Mouse (Mus musculus): Measurements from ENCODE around the gene Lpin1. TPM values are rescaled to one million over a fixed set of nuclear protein-coding genes. Genes with fewer than 3 reads are reported as not detected.

The Lpin1 gene
- polyA plus RNA-seq, 1 experiment from 2014 or later, result 14.3 TPM

DNA sequence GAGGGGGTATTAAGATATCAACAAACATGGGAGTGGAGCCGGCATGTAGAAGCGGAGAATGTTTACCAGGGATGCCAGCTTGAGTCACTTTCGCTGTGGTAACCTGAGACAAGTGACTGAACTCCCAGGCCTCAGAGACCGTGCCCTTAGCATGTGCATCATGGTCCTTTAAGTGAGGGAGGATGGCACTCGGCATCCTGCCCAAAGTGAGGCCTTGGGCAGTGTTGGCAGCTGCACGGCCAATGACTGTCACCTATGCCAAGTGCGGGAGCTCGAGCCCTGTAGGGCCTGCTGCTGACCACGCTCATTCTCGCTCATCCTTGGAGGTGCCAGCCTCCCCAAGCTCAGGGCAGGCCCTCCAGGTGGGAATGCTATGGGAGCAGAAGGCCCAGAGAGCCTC lies 48.1 kb downstream of the Lpin1 start:
- Histone ChIP-seq H3K4me1 (ENCODE audit: insufficient read depth) (no peaks in the 10 kb centered on the region), H3K27me3 (ENCODE audit: insufficient read depth, low read length) (no peaks in the 10 kb centered on the region), H3K4me2 (ENCODE audit: low read depth, low read length) (no peak overlapping the region), H3K9me3 (ENCODE audit: low read length) (no peaks in the 10 kb centered on the region), H3K4me3 (ENCODE audit: low read depth, low read length) (no peak overlapping the region), H3K9ac (replicated peaks) (0 out of 2 replicates have a peak overlapping the region, but pooled peaks have one; percentile 41), H3K27ac (ENCODE audit: low read depth) (no peak overlapping the region), H3K36me3 (replicated peaks; ENCODE audit: insufficient read depth, low read length) (peaks cover 80% of the 10 kb centered on the region)
- ATAC-seq, result peak; percentile 12
- no peak for DNase-seq
- TF ChIP-seq EP300 (IDR thresholded peaks at IDR 0.05; ENCODE audit: low read depth), result no peak
- TF ChIP-seq CTCF (IDR thresholded peaks at IDR 0.05; ENCODE audit: low read depth), result no peak
- WGBS (ENCODE audit: insufficient replicate concordance), result 87% methylated on average over 10 of the region's 10 CpGs

DNA sequence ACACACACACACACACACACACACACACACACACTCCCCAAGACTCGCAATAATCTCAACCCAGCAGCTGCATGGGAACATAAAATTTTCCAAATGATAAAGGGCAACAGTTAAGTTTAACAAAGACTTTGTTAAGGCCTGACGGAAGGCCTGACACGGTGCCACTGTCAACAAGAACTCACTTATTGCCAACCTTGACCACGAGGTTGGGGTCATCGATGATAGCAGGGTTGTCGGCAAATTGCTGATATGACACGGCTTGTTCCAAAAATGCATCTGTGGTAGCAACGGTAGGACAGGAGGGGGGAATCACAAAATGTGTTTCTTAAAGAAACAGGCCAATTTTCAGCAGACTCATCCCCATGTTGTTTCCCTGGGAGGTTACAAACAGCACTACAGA lies 48.6 kb downstream of the Lpin1 start:
- ATAC-seq (no peak), DNase-seq (no peak)
- Histone ChIP-seq H3K4me1 (ENCODE audit: insufficient read depth) (no peaks in the 10 kb centered on the region), H3K27ac (ENCODE audit: low read depth) (no peak overlapping the region), H3K4me2 (ENCODE audit: low read depth, low read length) (no peak overlapping the region), H3K9ac (replicated peaks) (no peak overlapping the region), H3K4me3 (ENCODE audit: low read depth, low read length) (no peak overlapping the region), H3K36me3 (replicated peaks; ENCODE audit: insufficient read depth, low read length) (peaks cover 79% of the 10 kb centered on the region), H3K9me3 (ENCODE audit: low read length) (no peaks in the 10 kb centered on the region), H3K27me3 (ENCODE audit: insufficient read depth, low read length) (no peaks in the 10 kb centered on the region)
- WGBS (ENCODE audit: insufficient replicate concordance), result 60% methylated on average over 8 of the region's 8 CpGs
- TF ChIP-seq CTCF (IDR thresholded peaks at IDR 0.05; ENCODE audit: low read depth) (no peak), EP300 (IDR thresholded peaks at IDR 0.05; ENCODE audit: low read depth) (no peak)

DNA sequence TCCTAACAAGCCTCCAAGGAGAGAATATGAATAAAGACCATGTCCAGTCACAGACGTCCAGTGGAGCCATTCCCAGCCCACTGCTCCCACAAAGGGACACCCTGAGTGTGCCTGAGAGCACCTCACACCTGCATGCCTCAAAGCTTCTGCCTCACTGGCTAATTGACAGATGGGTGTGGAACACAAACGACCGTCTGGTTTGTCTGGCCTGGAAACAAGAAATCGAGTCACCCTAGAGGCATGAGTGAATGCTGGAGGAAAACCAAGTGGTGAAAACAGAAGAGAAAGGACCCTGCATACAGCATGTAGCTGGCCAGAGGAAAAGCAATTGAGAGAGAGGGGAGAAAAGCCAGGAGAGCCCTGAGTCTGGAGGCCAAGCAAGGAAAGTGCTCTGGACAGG lies 53.5 kb downstream of the Lpin1 start:
- Histone ChIP-seq H3K4me2 (ENCODE audit: low read depth, low read length) (no peak overlapping the region), H3K27ac (ENCODE audit: low read depth) (no peak overlapping the region), H3K27me3 (ENCODE audit: insufficient read depth, low read length) (no peaks in the 10 kb centered on the region), H3K4me1 (ENCODE audit: insufficient read depth) (no peaks in the 10 kb centered on the region), H3K4me3 (ENCODE audit: low read depth, low read length) (no peak overlapping the region), H3K9me3 (ENCODE audit: low read length) (no peaks in the 10 kb centered on the region), H3K9ac (replicated peaks) (no peak overlapping the region), H3K36me3 (replicated peaks; ENCODE audit: insufficient read depth, low read length) (peaks cover 60% of the 10 kb centered on the region)
- ATAC-seq (no peak), DNase-seq (no peak)
- WGBS (ENCODE audit: insufficient replicate concordance), result 68% methylated on average over 4 of the region's 4 CpGs
- TF ChIP-seq EP300 (IDR thresholded peaks at IDR 0.05; ENCODE audit: low read depth), result no peak
- no peak for TF ChIP-seq CTCF (IDR thresholded peaks at IDR 0.05; ENCODE audit: low read depth)

DNA sequence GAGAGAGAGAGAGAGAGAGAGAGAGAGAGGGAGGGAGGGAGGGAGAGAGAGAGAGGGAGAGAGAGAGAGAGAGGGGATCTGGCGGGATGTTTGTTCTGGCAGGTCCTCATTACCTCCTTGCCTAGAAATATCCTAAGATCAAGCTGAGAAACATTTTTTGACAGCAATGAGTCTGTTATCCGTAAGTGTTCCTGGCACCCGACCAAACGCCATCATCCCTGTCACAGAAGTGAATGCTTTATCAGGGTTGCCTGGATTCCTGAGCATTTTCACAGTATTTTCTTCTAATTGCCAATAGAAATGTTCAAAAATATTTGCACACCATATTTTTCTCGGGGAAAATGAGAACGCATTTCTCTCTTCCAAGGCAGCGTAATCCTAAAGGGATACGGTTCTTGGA lies 56.6 kb downstream of the Lpin1 start:
- H3K4me3 ChIP-seq (ENCODE audit: low read depth, low read length), result no peak overlapping the region
- no peaks in the 10 kb centered on the region for H3K9me3 ChIP-seq (ENCODE audit: low read length)
- H3K4me2 ChIP-seq (ENCODE audit: low read depth, low read length), result no peak overlapping the region
- no peak for ATAC-seq
- no peak for DNase-seq
- no peak overlapping the region for H3K27ac ChIP-seq (ENCODE audit: low read depth)
- no peak overlapping the region for H3K9ac ChIP-seq (replicated peaks)
- TF ChIP-seq CTCF (IDR thresholded peaks at IDR 0.05; ENCODE audit: low read depth) (no peak), EP300 (IDR thresholded peaks at IDR 0.05; ENCODE audit: low read depth) (no peak)
- peaks cover 63% of the 10 kb centered on the region for H3K36me3 ChIP-seq (replicated peaks; ENCODE audit: insufficient read depth, low read length)
- 77% methylated on average over 8 of the region's 8 CpGs for WGBS (ENCODE audit: insufficient replicate concordance)
- H3K4me1 ChIP-seq (ENCODE audit: insufficient read depth), result no peaks in the 10 kb centered on the region
- no peaks in the 10 kb centered on the region for H3K27me3 ChIP-seq (ENCODE audit: insufficient read depth, low read length)

DNA sequence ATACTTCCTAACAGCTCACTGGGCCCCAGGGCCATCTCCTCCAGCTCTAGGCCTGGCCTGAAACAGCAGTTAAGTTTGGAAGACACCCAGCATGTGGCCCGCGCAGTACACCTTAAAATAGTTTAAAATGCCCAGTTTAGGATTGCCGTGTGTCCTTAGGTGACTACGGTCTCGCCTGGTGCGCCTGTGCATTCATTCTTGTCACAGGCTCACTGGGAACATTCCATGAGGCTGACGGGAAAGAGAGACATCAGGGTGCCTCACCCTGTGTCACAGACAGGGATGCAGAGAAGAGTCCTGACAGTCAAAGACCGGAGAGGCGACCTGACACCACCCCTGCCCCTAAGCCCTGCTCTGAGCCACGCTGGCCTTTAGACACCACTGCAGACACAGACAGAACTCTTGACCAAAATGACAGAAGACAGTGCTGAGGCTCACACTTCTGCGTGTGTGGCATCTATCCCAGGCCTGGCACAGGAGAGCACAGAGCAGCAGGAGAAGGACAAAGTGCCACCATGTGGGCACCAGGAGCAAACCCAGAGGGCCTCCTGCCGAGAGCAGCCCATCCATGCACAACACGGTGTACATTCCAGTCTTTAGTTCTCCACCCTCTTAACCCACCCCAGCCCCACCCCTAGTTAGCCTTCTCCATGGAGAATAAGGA lies 58.5 kb downstream of the Lpin1 start:
- H3K27me3 ChIP-seq (ENCODE audit: insufficient read depth, low read length), result no peaks in the 10 kb centered on the region
- peak; percentile 1; the same call in 1 of the 2 replicates for ATAC-seq
- no peak overlapping the region for H3K4me3 ChIP-seq (ENCODE audit: low read depth, low read length)
- no peak overlapping the region for H3K27ac ChIP-seq (ENCODE audit: low read depth)
- H3K4me1 ChIP-seq (ENCODE audit: insufficient read depth), result no peaks in the 10 kb centered on the region
- no peak for DNase-seq
- no peak for TF ChIP-seq EP300 (IDR thresholded peaks at IDR 0.05; ENCODE audit: low read depth)
- TF ChIP-seq CTCF (IDR thresholded peaks at IDR 0.05; ENCODE audit: low read depth), result no peak
- H3K9ac ChIP-seq (replicated peaks), result no peak overlapping the region
- H3K4me2 ChIP-seq (ENCODE audit: low read depth, low read length), result no peak overlapping the region
- peaks cover 74% of the 10 kb centered on the region for H3K36me3 ChIP-seq (replicated peaks; ENCODE audit: insufficient read depth, low read length)
- H3K9me3 ChIP-seq (ENCODE audit: low read length), result no peaks in the 10 kb centered on the region
- 88% methylated on average over 13 of the region's 13 CpGs for WGBS (ENCODE audit: insufficient replicate concordance)

DNA sequence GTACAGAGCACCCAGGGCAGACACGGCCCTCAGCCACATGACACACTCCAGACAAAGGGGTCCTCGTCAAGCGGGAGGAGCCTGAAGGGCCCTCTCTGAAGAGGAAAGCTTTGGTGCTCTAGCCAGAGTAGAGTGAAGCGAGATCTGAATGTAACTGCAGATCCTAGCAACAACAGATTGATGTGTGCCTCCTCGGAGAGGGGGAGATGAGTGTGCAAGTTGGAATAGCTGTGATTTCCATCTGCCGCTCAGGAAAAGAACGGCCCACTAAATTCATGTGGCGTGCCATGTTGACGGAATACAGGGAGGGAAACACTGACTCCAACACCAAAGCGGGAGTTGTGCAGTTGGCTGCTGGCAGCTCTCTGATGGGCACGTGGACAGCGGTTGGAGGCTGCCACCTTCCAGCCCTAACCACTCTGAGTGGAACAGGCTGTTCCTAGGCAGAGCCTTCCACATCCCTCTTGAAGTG lies 59.7 kb downstream of the Lpin1 start:
- WGBS (ENCODE audit: insufficient replicate concordance), result 87% methylated on average over 12 of the region's 12 CpGs
- no peaks in the 10 kb centered on the region for H3K9me3 ChIP-seq (ENCODE audit: low read length)
- no peak for DNase-seq
- no peaks in the 10 kb centered on the region for H3K27me3 ChIP-seq (ENCODE audit: insufficient read depth, low read length)
- no peak overlapping the region for H3K4me3 ChIP-seq (ENCODE audit: low read depth, low read length)
- no peak overlapping the region for H3K27ac ChIP-seq (ENCODE audit: low read depth)
- no peak for ATAC-seq
- H3K36me3 ChIP-seq (replicated peaks; ENCODE audit: insufficient read depth, low read length), result peaks cover 78% of the 10 kb centered on the region
- H3K4me1 ChIP-seq (ENCODE audit: insufficient read depth), result no peaks in the 10 kb centered on the region
- no peak overlapping the region for H3K4me2 ChIP-seq (ENCODE audit: low read depth, low read length)
- TF ChIP-seq EP300 (IDR thresholded peaks at IDR 0.05; ENCODE audit: low read depth), result no peak
- no peak for TF ChIP-seq CTCF (IDR thresholded peaks at IDR 0.05; ENCODE audit: low read depth)
- H3K9ac ChIP-seq (replicated peaks), result no peak overlapping the region

Data from liver, postnatal 0 days (tissue).